Mouse (Mus musculus) CD8-positive naive resting alpha-beta T cell, adult 2 months (primary cell): ENCODE data around the gene Ube2r2.

Experiments
- DNase-seq, 2 experiments: peaks; one replicate each; pipeline ENCODE4 v3.0.0; 2022; ENCODE audit warnings: low read depth in 2 of 2, low spot score in 2 of 2

Gene Ube2r2

DNA sequence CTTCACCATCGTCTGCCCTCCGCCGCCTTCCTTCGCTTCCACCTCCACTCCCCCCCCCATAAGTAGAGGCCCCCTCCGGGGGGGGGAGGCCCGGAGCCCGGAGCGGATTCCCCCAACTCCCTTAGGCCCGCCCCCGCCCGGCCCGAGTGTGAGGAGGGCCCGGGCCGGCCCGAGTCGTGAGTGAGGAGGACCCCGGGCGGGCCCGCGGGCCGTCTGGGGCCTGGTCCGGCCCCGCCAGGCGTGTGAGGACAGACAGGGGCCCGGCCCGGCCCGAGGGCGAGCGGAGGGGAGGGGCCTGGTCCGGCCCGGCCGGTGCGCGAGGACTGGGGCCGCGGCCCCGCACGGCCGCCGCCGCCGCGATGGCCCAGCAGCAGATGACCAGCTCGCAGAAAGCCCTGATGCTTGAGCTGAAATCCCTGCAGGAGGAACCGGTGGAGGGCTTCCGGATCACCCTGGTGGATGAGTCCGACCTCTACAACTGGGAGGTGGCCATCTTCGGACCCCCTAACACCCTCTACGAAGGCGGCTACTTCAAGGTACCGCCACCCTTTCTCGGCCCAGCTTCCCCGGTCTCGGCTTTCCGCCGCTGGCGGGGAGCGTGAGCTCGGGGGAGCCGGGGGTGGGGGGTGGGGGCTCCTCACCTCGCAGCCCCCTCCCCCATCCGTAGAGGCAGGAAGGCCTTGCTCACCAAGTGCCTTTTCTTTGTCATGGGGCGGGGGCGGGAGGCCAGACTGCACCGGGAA lies at the start of gene Ube2r2:
Ube2r2 (plus strand) TSS at position 33 of the 743 bp plus-strand sequence.
- DNase-seq, result peak; percentile 21 to 32

DNA sequence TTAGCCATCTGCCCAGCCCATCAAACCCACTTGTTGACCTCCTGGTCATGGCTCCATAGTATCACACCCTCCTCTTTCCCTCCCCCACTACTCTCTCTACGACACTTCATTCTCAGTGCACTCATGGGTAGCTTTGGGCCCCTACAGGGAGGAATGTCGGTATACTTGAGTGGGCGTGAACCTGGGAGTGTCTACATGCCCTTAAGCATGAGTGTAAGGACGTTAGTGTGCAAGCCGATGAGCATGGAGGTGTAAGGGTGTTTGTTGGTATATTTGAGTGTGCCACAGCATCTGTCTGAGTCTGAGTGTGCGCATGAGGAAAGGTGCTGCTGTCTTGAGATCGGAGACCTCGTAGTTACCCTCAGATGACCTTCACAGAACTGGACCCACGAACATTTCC lies 48.6 kb upstream of the Ube2r2 start:
- no peak for DNase-seq

DNA sequence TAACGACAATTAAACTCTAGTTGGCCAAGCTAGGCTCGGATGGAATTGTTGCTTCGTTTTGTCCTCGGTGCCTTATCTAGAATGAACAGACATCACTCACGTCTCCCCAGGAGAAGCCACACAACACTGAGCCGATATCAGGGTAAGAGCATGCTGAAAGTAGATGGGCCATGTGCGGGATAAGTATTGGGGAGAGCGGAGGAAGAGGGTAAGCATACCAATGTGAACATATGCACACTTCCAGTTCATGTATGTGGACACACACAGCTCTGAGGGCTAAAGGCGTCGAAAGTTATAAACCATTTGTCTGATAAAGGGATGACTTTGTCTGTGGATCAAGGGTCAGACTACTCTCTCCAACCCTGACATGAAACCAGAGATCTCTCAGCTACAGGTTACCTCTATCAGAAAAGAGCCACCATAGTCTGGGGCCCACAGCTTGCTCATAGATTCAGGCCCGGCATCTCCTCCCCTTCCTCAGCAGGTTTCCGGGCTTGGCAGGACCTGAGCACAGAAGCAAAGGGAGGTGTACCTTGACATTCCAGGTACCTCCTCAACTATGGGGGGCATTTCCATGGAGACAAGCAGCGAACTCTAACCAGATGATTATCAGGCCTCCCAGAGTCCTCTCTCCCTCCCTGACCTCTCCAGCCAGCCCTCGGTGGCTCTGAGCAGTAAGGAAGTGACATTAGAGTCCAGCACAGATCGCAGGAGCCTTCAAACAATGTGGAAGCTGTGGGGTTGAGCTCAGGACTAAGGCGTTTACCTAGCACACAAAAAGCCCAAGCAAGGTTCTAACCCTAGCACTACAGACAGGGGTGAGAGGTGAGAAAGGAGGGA lies 47.9 kb upstream of the Ube2r2 start:
- DNase-seq, result no peak

DNA sequence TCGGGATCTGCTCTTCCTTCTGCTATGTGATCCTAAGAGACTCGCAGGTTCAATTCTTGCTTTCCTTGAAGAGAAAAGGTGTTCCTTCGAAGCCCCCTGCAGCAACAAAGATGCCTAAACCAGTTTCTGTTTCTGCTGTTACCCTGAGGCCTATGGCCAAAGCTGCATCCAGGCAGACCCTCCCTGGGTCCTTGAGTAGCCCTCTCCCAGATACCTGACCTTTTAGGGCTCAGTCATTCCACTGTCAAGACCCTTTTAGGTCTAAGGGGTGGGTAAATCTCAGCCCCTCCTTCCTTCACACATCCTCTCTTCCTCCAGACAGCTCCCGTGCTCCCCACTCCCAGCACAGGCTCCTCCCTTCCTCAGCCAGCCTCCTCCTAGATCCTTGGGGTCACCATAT lies 46.4 kb upstream of the Ube2r2 start:
- DNase-seq, result no peak

DNA sequence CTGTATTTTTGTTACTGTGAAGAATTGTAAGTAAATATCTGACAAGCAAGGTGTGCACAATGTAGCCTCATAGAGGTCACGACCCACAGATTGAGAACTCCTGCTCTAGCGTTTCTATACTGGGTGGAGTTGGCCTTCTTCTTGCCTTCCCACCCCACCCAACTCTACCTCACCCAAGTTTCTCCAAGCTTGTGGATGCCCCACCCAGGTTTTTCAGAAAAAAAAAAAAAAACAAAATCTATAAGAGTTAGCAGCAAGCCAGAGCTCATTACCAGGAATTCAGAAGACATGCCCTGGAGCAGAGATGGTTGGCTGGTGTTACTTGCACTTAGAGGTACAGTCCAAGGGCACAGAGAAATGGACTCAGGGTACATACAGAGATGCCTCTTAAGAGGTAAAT lies 45.8 kb upstream of the Ube2r2 start:
- DNase-seq, result no peak

DNA sequence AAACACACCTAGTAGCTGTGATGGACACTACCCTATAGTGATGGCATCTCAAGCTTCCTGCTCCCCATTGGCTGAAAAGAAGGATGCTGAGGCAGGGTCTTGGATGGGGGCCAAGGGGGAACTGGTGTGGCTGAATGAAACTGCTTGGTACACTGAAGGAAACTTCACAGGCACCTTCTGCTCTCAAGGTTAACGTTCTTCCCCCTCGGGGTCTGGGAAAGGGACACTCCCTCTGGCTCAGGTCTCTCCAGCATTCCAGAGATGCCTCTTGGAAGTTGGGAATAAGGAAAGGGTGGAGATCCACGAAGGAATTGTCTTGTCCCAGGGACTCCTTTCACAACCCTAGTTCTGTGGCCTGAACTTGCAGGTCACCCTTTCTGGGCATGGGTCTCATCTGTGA lies 44.2 kb upstream of the Ube2r2 start:
- DNase-seq, result no peak

DNA sequence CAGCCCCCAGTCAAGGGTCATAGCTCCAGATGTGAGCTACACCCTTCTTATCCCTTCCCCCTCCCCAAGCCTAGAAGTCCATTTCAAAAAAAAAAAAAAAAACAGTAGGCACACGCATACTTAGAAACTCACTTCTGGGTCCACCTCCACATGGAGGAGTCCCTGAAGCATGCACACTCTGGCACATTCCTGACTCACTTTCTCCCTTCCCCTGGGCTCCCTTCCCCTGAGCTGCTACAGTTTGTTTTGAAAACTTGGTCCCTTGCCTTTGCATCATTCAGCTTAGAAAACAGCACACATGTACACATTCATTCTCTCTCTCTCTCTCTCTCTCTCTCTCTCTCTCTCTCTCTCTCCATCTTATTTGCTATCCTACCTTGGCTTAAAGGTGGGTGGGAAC lies 42.6 kb upstream of the Ube2r2 start:
- no peak for DNase-seq

DNA sequence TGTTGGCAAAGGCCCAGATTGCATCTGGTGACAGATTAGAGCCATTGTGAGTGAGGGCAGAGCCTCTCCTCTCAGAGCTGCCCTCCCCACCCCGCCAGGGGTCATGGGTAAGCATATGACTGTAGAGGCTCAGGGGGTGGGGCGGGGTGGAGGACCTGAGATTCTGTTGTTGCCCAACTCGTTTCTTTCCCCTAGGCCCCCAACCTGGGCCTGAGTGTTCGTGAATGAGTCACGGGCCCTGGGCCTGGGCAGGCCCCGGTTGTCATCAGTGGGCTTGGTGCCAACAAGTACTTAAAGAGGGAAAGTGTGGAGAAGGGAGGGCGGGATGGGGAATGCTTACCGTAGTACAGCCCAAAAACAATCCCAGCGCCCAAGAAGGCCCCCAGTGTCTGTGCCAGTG lies 41.2 kb upstream of the Ube2r2 start:
- DNase-seq, result no peak

DNA sequence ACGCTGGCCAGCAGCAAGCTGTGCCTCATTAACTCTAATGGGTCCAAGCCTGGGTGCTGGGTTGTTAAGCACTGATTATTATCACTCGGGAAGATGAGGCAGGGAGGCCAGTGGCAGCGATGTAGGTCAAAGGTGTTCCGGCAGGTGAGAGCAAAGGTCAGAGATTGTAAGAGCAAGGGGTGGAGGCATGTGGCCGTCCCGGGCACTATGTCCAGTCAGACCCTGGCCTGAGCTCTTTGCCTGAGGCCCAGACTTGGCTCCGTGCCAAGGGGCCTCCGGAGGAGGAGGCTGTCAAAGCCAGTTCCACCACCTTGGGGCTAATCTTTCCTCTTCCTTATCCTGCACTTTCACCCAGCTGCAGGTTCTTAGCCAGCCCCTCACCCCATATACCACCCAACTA lies 39.4 kb upstream of the Ube2r2 start:
- DNase-seq, result no peak

DNA sequence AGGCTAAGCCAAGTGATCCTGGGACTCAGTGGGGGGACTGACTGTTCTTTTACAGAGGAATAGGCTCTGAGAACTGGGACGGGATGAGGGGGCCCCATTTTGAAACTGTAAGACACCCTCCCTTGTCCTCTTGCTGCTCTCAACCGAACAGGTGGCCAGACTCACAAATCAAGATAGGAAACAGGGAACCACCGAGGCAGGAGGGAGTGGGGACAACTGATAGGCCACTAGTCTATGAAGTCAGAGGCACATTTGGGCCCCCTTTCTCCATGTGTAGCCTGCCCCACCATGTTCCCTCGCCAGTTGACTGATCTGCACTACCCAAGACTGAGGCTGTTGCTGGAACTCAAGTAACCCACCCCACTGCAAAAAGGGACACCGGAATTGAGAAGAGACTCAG lies 38.7 kb upstream of the Ube2r2 start:
- DNase-seq, result no peak

DNA sequence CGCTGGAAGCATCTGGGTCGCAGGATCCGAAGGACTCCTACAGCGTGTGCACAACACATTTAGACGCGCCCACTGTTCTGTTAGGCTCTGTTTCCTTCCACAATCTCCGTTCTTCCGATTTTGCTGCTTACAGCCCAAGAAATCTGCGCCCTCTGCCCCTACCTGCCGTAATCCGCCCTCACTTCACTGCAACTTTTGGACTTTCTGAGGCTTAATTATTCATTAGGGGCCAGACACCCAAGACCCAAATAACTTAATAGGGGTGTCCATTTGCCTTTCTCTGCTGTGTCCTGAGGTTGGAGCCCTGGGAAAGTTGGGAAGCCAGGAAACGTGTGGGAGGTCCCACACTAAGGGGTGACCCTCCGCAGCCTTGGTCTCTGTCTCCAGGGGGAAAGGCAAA lies 38.2 kb upstream of the Ube2r2 start:
- no peak for DNase-seq

DNA sequence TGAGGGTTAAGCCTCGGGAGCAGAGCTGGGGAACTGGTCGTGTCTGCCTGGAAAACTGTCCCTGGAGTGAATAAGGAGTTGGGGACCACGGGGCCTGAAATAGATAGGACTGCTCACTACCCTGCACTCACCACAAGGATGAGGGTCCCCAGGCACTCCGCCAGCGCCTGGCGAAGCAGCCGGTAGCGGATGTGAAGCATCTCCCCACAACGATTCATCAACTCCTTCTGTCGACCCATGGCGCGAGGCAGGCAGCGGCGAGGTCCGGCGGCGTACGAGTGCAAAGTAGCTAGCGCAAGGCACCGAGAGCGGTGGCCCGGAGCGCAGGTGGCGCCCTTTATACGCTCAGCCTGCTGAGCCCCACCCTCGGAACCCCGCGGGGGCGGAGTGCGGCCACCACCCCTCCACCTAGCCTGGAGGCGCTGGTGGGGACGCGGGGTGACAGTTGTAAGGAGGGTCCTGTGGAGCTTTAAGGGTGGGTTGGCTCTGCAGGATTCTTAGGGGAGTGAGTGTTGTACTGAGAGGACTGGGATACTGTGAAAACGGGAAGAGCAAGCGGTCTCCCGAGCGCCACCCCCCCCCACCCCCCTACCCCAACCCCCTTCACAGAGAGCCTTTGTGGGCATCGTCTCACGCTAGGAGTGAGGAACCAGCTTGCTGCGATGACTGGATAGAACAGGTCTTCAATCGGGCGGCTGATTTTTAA lies 37.5 kb upstream of the Ube2r2 start, which contains the start of gene Aqp3:
Aqp3 (minus strand) TSS at position 313 of the 706 bp plus-strand sequence.
- peak; percentile 44 to 62 for DNase-seq

DNA sequence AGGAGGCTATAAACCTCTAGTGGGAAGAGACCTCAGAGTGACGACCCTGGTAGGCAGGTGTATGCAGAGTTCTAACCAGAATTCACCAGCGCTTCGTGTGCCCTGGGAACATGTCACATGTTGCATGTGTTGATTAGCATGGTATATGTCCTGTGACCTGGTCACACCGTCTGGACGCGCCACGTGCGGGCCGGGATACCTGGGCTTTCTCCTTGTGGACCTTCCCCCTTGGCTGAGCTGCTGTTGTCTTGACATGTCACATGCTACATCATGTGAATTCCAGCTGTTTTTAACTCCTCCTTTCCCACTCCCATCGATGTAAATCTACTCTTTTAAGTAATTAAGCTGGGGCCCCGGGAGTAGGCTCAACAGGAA lies 37.0 kb upstream of the Ube2r2 start:
- DNase-seq, result no peak

DNA sequence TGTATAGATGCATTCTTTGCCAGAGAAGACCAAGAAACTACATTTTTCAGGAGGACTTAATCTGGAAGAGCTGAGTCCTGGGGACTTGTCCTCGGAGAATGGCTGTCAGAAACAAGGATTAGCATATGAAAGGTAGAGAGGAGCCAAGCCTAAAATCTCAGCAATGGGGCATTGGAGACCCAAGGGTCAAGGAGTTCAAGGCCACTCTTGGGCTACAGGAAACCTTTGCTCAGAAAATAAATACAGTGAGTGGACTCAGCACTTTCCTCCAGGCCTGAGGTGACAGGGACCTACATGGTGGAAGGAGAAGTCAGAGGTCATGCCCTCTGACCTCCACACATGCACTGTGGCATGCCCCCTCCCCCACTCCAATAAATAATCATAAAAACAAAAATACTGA lies 34.6 kb upstream of the Ube2r2 start:
- DNase-seq, result no peak

DNA sequence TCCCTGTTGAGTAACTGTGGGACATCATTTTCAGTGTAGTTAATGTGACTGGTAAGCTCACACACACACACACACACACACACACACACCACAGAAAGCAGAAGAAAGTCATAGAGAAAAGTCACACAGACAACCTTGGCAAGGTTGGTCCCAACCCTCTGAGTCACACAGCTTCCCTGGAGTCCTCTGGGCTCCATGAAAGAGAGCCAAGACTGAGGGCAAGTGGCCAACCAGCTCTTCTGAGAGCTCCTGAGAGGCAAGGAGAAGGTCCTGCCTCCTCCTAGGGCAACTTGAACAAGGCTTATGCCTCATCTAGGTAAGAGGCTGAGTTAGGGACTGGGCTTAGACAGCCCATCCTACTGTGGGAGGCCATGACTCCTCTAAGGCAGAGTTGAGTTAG lies 32.6 kb upstream of the Ube2r2 start:
- DNase-seq, result no peak

DNA sequence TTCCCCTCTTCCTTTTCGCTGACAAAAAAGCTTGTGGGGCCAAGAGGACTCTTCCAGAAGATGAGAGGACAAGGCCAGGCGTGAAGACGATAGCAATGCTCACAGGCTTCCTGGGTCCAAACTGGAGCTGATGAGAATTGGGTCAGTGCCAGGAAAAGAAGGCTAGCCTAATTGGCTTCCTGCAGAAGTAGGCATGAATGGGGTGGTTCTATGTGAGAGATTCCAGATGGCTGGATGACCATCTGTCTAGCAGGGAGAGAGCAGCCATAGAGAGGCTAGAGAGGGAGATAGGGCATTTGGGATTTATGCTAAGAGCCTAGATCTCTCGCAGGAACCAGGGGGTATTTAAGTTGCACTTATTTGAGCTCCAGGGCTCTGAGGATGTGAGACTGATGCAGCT lies 28.1 kb upstream of the Ube2r2 start:
- no peak for DNase-seq

DNA sequence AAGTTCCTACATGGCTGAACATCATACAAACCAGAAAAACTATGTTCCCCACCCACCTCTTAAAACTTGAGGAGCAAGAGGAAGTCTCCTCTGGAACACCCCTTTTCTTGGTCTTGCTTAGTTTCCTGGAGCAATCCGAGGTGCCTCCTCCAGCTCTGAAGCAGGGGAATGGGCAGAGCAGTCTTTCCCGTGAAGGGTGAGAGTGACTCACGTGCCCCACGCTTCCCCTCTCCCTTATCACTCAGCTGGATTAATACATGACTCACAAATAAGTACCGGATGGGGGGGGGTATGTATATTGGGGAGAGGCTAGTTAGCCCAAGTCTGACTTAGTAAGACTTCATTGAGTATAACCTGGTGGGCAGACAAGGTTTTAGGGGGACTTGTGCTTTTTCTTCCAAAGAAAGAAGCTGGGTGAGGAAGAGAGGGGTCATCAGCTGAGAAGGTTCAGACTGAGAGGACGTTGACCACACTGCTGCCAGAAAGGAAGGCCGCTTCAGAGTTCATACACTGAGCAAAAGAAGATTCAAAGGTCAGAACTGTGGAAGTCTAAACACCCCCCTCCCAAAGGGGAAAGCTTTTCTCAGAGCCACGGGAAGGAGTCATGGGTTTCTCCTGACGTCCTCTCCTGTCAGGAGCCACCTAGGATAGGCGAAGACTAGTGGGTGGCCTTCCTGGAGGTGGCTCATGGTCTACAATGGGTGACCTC lies 26.7 kb upstream of the Ube2r2 start:
- DNase-seq, result no peak

DNA sequence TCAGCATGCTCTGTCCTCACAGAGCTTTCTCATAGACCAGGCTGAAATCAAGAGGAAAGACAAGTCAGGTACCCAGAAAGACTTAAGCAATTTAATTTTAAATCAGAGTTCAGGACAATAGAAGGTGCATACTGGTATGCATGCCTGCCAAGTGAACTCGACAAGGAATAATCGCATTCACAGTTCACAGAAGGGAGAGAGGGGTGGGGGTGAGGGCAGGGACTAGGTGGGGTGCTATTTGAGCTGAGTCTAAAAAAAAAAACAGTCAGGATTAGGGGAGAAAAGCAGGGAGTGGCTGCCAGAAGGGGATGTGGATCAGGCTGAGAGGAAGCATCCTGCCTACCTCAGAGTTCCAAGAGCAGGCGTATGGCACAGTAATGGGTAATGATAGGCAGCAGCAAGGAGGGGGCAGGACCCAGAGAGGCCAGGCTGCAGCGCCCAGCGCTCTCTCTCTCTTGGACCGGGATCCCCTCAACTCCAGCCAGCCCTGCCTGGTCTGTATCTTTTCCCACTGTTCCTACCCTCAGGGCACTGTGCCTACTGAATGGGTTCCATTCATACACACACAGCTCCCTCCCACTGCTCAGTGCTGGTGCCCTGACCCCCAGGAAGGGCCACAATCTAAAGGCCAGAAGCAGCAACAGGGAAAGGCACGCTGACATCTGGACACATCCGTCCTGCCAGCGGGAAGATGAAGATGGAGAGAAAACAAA lies 21.0 kb upstream of the Ube2r2 start:
- DNase-seq, result no peak

DNA sequence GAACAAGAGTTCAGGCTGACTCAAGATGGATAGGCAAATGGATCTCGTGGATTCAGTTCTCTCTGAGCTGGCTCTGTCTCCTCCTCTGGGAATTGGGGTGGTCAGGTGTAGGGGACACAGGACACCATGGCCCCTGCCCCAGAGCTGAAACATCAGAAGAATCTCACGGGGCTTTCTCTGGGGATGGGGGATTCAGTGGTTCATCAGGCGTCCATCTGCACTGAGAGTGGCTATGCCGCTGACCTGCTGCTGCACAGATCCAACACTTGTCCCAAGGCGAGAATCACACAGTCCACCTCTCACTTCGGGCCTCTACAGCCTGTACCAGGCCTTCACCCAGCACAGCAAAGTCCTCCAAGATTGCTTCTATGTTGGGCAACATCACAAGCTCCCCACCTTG lies 20.5 kb upstream of the Ube2r2 start:
- no peak for DNase-seq

DNA sequence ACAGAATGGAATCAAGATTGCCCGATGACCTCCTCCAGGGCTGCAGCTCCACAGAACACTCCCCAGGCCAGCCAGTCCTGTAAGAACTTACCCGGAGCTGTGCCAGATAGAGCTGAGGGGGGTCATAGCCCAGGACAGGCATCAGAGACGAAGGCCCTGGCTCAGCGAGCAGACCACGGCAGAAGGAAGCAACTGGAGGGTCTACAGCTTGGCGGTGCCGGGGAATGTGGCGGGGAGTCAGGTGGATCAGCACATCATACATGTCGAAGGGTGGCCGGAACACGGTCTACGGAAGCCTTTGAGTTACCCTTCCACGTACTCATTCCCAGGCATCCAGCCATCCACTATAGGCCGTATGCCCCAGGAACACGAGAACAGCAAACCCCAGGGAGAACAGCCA lies 19.8 kb upstream of the Ube2r2 start:
- DNase-seq, result no peak

DNA sequence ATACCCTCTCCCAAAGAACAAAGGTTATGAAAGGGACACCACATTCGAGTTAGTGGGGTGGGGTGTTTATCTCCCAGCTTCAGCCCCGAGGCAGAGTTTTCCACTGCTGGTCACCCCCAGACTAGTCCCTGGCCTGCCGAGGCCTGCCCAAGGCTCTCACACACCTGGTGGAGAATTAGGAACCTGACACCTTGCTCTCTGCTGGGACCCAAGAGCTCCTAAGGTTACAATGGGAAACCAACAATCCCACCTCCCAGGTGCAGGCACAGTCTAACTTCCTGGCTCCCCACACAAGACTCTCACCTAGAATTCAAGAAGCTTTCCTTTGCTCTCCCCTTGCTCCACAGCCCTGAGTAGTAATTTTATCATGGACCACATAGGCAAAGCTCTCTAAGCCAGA lies 18.7 kb upstream of the Ube2r2 start:
- DNase-seq, result no peak
